Mouse (Mus musculus) kidney, adult 18-20 months (tissue): ENCODE measurements around the gene Ms4a10.

ENCODE experiments used
- DNase-seq: peaks from one replicate; pipeline ENCODE4 v3.0.0; 2021

Gene Ms4a10

GRCm38 (mm10) chr19:10974238-10974865 is at the start of gene Ms4a10:
Gene Ms4a10, minus strand, starts transcription at chr19:10974670.
- no peak for DNase-seq

GRCm38 (mm10) chr19:11022382-11022781 is 47.9 kb upstream of the Ms4a10 start:
- no peak for DNase-seq

GRCm38 (mm10) chr19:11017891-11018290 is 43.4 kb upstream of the Ms4a10 start, which contains the start of gene Ms4a18:
Gene Ms4a18, minus strand, starts transcription at chr19:11018031.
- DNase-seq = no peak

- DNase-seq = no peak
Observed at GRCm38 (mm10) chr19:11017251-11017650, 42.8 kb upstream of the Ms4a10 start.

GRCm38 (mm10) chr19:11015998-11016397 is 41.5 kb upstream of the Ms4a10 start:
- DNase-seq = no peak

GRCm38 (mm10) chr19:11015468-11015867 is 41.0 kb upstream of the Ms4a10 start:
- no peak for DNase-seq

- DNase-seq = no peak
Observed at GRCm38 (mm10) chr19:10993150-10993549, 18.7 kb upstream of the Ms4a10 start, which contains the start of gene Ms4a15. Gene Ms4a15, minus strand, starts transcription at chr19:10993250.

- DNase-seq = no peak
Observed at GRCm38 (mm10) chr19:10991911-10992310, 17.4 kb upstream of the Ms4a10 start.

- no peak for DNase-seq
Observed at GRCm38 (mm10) chr19:10990751-10991150, 16.3 kb upstream of the Ms4a10 start.

GRCm38 (mm10) chr19:10988563-10988962 is 14.1 kb upstream of the Ms4a10 start:
- no peak for DNase-seq

- DNase-seq = no peak
Observed at GRCm38 (mm10) chr19:10985889-10986288, 11.4 kb upstream of the Ms4a10 start.

- no peak for DNase-seq
Observed at GRCm38 (mm10) chr19:10984551-10984950, 10.1 kb upstream of the Ms4a10 start.

- peak; percentile 61 for DNase-seq
Observed at GRCm38 (mm10) chr19:10983146-10983545, 8.7 kb upstream of the Ms4a10 start.

- no peak for DNase-seq
Observed at GRCm38 (mm10) chr19:10980210-10980609, 5.7 kb upstream of the Ms4a10 start.

- peak; percentile 64 for DNase-seq
Observed at GRCm38 (mm10) chr19:10979184-10980168, 5.0 kb upstream of the Ms4a10 start.

- no peak for DNase-seq
Observed at GRCm38 (mm10) chr19:10976318-10976717, 1.8 kb upstream of the Ms4a10 start.

- no peak for DNase-seq
Observed at GRCm38 (mm10) chr19:10975187-10975586, 717 bp upstream of the Ms4a10 start.

GRCm38 (mm10) chr19:10973187-10973586 is 1.3 kb downstream of the Ms4a10 start:
- no peak for DNase-seq

- no peak for DNase-seq
Observed at GRCm38 (mm10) chr19:10972660-10973059, 1.8 kb downstream of the Ms4a10 start.

GRCm38 (mm10) chr19:10970457-10970856 is 4.0 kb downstream of the Ms4a10 start:
- DNase-seq = no peak

GRCm38 (mm10) chr19:10968578-10968977 is 5.9 kb downstream of the Ms4a10 start:
- DNase-seq = no peak

GRCm38 (mm10) chr19:10965721-10966120 is 8.7 kb downstream of the Ms4a10 start:
- no peak for DNase-seq

GRCm38 (mm10) chr19:10959978-10960346 is 14.5 kb downstream of the Ms4a10 start:
- DNase-seq = no peak
